Mouse (Mus musculus) E14TG2a.4 (cell line): ENCODE measurements at regions not wholly inside any gene's neighbourhood (a gene's known extent, or its start where the extent isn't known, plus 50 kb on each side); places are given as distances from the start of the nearest gene placed in this dataset.

Experiments used
- CTCF ChIP-seq: conservative IDR thresholded peaks from 2 replicates; pipeline ENCODE4 v1.5.1; 2014; ENCODE audit warnings: low read length
- NANOG ChIP-seq: IDR thresholded peaks from 2 replicates; pipeline ENCODE4 v1.6.1; 2014; ENCODE audit warnings: borderline replicate concordance, low read length, mixed read lengths

GRCm38 (mm10) chr7:73068534-73068933 lies 306.8 kb upstream of the Rgma start:
- no peak for TF ChIP-seq CTCF
- no peak for TF ChIP-seq NANOG
